Mouse (Mus musculus): ENCODE measurements around the gene Sys1.

The Sys1 gene

GRCm38 (mm10) chr2:164435216-164436090, 21.3 kb upstream of the Sys1 start:
- no peak for DNase-seq

DNA sequence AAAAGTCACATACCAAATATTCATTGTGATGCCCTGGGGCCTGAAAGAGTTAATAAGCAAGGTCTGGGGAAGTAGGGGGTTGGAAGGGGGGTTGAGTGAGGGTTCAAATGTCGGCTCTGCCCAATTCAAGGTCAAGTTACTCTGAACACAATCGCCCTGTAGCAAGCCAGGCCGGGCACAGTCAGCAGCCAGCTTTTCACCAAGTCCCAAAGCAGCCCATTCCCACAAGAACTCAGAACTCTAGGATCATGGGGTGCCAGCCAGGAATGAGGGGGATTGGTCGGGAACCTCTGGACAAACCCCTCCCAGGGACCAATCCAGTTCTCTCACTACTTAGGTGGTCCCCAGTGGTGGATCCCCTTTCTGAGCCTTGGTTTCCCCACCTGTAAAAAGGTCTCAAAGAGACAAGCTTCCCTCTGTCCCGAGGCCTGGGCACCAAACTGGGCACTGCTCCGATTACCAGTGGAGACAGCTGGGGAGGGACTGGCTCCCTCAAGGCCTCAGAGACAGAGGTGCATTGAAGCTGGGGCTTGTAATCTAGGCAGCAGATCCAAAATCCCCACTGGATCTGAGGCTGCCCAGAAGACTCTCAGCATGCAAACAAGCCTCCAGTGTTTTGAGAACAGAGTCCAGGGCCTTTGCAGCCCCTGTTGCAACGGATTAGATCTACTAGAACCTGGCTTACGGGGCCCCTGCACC, 20.4 kb upstream of the Sys1 start:
- DNase-seq: no peak

DNA sequence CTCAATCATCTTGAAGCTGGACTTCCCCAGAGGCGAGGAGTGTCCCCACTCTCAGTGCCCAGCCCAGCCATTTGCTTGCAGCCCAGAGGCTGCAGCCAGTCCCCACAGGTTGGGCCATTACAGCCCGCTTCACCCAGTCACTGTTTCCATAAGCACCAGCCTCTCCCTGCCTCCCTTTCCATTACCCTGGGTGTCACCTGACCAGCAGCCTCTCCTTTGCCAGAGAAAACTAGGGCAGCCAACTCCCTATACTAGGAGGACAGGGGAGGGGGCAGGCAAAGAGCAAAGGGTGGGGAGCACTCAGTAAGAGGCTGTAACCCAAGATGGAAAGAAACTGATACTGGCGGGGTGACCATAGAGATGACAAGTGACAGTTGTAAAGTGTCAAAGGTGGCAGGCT, 19.8 kb upstream of the Sys1 start:
- DNase-seq: peak; percentile 54

DNA sequence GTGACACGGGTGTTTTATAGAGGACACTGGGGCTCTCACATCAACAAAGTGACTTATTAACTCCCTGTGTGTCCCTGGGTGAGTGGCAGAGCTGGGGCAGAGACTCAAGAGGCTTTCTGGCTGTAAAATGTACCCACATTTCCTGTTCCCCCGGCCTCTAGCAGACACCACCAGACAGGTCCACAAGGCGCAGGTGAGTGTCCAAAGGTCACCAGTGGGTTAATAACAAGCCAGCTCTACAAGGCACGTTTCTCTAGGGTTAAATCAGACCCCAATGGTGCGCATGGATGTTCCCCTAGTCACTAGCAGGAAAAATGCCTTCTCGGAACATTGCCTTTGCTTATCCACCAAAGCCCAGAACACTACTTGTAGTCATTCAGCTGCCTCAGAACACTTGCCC, 19.1 kb upstream of the Sys1 start:
- no peak for DNase-seq

- DNase-seq: no peak
These were observed 18.5 kb upstream of the Sys1 start for GRCm38 (mm10) chr2:164438257-164438656.

GRCm38 (mm10) chr2:164439001-164439421, 17.8 kb upstream of the Sys1 start:
- DNase-seq: peak; percentile 71

DNA sequence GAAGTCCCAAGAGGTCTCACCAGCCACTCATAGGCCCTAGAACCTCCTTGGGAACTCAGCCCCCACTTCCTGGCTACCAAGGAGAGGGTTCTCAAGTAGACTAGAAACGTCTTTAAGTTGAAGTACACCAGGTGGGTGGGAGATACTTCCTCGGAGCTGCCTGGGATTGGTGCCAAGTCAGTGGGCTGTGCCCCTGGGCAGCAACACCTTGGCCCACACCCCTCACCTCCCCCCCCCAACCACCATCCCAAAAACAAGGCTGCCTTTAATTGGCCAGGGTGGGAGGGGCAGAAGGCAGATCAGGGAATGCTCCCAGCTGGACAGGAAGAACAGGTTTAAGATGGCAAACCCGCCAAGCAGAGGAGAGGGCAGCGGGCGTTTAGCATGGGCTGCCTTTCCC, 16.4 kb upstream of the Sys1 start:
- DNase-seq: peak; percentile 61

DNA sequence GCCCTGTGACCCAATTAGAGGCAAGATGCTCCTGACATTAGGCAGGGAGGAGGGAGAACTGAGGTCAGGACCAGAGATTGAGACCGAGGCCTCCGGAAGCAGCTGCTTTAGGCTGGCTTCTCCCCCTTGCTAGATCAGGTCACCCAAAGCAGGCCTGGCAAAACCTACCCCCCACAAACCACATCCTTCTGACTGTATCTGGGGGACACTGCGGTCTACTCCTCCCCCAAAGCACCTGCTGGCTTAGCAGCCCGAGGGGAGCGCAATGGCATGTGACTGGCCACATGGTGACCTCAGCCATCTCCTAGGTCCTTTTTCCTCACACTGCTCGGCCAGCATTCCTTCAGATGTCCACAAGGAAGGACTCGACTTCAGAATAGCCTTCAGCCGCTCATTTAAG, 15.6 kb upstream of the Sys1 start:
- DNase-seq: no peak

DNA sequence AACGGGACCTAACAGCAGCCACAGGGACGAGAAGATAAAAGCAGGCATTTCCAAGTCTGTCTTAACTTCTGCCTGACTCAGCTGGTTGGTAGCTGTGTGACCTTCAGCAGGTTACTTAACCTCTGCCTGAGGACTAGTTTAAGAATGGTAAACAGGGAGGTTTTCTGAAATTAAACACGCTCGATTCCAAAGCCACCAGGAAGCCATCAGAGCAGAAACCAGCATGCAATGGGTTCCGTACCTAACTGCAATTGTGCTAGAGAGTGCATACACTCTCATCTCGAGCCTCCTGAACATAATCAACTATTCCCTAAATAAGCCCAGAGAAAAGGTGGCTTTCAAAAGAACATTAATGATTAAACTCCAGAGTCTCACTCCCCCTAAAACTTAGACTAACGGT, 15.0 kb upstream of the Sys1 start:
- no peak for DNase-seq

- DNase-seq: peak; percentile 72
These were observed 14.3 kb upstream of the Sys1 start for GRCm38 (mm10) chr2:164442315-164443050.

GRCm38 (mm10) chr2:164443051-164443437, 13.7 kb upstream of the Sys1 start:
- DNase-seq: peak; percentile 95

GRCm38 (mm10) chr2:164443460-164444000, 13.2 kb upstream of the Sys1 start, which contains the start of gene Sdc4:
TSS of gene Sdc4 (minus strand) at chr2:164443887.
- no peak for DNase-seq

GRCm38 (mm10) chr2:164444701-164445100, 12.1 kb upstream of the Sys1 start:
- DNase-seq: no peak

- DNase-seq: no peak
These were observed 11.2 kb upstream of the Sys1 start for GRCm38 (mm10) chr2:164445399-164446085.

GRCm38 (mm10) chr2:164446086-164446469, 10.7 kb upstream of the Sys1 start:
- no peak for DNase-seq

DNA sequence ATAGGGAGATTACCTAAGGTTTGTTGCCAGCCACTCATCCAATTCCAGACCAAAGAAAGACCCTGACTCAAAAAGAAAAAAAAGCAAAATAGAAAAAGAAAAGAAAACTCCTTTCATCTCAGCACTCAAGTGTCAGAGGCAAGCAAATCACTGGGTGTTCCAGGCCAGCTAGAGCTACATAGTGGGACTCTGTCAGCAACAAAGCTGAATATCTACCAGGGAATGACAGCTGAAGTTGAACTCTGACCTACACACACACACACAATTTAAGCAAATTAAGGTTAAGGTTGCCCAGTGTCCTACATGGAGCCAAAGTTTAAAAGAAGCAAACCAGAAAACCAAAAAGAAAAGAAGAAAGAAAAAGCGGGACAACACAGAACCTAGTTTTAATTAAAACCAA, 8.6 kb upstream of the Sys1 start:
- DNase-seq: no peak

GRCm38 (mm10) chr2:164448921-164449320, 7.8 kb upstream of the Sys1 start:
- DNase-seq: no peak

GRCm38 (mm10) chr2:164449341-164450042, 7.3 kb upstream of the Sys1 start:
- no peak for DNase-seq

DNA sequence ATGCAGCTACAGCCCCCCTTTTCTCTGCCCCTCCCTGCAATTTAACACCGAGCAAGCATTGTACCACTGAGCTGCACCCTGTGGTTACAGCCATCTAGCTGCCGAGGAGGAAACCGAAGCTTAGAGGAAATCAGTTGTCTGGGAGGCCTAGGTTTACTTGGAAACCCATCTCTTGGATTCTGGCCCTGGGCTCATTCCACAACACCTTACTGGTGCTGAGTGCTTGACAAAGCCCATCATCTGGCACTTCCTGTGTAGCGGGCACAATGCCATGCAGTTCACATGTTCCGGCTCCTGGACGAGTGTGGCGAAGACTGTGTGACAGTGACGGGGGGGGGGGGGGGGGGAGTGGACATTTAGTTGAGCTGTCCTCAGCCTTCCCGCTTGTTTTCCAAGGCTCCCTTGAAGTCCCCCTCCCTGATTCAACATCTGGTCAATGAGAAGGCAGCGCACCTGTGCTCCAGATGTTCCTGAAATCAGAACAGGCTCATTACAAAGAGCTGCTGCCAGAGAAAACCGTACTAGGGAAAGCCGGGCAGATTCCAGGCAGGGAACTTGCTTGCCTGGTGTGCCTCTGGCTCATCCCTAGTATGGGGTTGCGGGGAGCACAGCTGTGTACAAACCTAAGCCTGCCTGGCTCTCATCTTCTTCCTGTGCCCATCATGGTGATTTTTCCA, 4.6 kb upstream of the Sys1 start:
- DNase-seq: peak; percentile 81

DNA sequence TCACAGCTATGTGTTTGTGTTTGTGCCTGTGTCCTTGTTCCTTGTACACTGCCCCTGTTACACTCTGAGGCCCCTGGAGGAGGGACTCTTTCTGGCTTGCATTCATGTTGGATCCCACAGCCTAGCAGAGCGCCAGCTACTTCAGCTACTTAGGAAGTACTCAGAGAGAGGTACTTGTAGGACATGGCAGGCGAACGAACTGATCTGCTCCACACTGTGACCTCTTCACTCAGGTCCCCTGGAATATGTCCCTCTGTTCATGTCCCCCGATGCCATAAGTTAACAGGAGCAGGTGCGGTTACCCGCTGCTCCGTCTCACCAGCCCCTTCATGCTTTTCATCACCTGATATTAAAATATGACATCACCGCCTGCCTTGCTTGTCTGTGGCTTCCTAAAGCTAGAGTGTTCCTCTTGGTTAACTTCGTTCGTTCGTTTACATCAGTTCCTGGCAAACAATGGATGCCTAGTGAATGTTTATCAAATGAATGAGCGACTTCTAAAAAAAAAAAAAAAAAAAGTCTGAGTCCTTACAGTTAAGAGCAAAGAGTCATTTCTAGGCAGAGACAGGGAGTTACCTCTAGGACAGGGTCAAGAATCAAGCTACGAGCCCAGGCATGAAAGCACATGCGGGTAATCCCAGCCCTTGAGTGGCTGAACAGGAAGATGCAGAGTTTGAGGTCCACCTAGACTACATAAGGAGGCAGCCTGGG, 3.6 kb upstream of the Sys1 start:
- DNase-seq: no peak

Data from lung, postnatal 10 days (tissue).